Mouse (Mus musculus) mesoderm, embryonic 11.5 days (tissue): Measurements from ENCODE around the gene Slc17a3.

ENCODE experiments used
- DNase-seq: peaks from one replicate; pipeline ENCODE4 v3.0.0-alpha.2; 2012; ENCODE audit warnings: low read depth, low spot score

Gene Slc17a3

GRCm38 (mm10) chr13:23839308-23839707 lies at the start of gene Slc17a3:
Gene Slc17a3, plus strand, starts transcription at chr13:23839434.
- no peak for DNase-seq

- DNase-seq, result peak; percentile 66
Measured at GRCm38 (mm10) chr13:23792520-23792919, 46.7 kb upstream of the Slc17a3 start.

DNA sequence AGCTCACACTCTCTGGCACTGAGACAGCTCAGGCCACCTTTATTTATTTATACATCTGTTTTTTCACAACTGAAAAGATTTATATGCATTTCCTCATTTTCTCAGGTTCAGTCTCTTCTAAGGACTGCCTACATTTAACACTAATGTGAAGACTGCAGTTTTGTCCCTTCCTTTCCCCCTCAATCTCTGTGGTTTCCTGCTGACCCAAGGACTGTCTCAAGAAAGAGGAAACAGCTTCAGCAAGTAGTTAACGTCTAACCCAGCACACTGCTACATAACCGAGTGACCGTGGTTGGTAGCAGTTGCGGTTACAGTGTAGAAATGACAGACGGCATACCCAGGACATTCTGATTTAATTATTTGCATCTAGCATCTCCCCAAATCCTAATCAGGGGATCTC lies 39.8 kb upstream of the Slc17a3 start:
- no peak for DNase-seq

- DNase-seq, result no peak
Measured at GRCm38 (mm10) chr13:23804532-23804931, 34.7 kb upstream of the Slc17a3 start.

DNA sequence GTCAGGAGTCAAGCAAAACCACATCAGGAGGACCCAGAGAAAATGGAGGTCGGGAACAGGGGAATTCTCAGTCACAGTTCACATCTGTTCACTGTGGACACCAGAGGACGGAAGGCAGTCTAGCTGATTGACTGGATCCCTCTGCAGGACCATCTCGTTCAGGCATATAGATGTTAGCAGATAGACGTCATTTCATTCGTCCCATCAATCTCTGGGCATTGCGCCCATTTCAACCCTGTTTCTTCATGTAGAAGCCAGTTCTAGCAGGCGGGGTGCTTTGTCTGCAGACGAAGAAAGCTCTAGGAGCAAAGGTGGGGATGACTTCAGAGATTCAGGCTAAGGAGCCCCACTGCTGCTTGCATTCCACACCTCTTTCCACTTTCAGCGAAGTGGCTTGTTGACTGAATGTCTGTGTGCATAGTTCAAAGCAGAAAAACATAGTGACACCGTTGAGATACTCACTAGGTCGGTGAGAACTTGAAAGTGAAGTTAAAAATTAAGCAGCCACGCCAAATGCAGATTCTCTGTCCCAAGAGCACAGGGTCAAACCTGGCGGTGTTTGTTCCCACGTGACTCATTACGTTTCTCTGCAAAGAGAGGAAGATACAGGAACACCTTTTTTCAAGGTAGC lies 32.7 kb upstream of the Slc17a3 start, which contains the start of gene Slc17a2:
Gene Slc17a2 (plus strand): TSS at position 572 of the 631 bp plus-strand sequence.
- DNase-seq, result no peak

- DNase-seq, result no peak
Measured at GRCm38 (mm10) chr13:23816148-23816547, 23.1 kb upstream of the Slc17a3 start.

GRCm38 (mm10) chr13:23820179-23820940 lies 18.9 kb upstream of the Slc17a3 start:
- no peak for DNase-seq

GRCm38 (mm10) chr13:23822213-23822612 lies 17.0 kb upstream of the Slc17a3 start:
- no peak for DNase-seq

- no peak for DNase-seq
Measured at GRCm38 (mm10) chr13:23826606-23827005, 12.6 kb upstream of the Slc17a3 start.

- DNase-seq, result peak; percentile 59
Measured at GRCm38 (mm10) chr13:23833053-23833452, 6.2 kb upstream of the Slc17a3 start.

DNA sequence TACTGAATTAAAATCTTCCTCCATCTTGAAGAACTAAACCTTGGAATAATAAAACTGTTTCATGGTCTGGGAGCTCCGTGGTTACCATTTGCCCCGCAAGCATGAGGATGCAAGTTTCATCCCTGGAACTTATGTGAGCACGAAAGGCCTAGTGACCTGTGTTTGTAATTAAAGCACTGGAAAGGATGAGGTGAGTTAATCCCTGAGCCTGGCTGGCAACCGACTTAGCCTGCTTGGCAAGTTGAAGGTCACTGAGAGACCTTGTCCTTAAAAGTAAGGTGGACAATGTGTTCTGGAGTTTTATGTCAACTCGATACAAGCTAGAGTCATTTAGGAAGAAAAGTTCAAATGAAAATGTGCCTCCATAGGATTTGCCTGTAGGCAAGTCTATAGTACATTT lies 4.4 kb upstream of the Slc17a3 start:
- DNase-seq, result no peak

DNA sequence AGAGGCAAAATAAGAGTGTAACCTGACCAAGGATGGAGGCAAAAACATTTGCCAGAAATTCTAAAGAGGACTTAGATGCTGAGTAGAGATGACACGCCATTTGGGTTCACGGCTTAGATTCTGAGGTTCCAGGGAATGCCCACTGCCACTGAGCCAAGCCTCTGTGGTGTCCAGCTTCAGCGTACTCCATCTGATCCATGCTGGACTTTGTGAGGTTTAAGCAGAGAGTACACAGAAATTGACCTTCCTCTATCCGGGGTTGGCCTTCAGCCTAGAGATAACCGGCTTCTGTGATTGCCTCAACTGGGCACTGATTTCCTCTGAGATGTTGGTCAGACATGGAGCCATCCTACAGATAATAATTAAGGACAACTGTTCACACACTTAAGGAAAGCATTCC lies 2.6 kb upstream of the Slc17a3 start:
- no peak for DNase-seq

GRCm38 (mm10) chr13:23845851-23846250 lies 6.6 kb downstream of the Slc17a3 start:
- no peak for DNase-seq

DNA sequence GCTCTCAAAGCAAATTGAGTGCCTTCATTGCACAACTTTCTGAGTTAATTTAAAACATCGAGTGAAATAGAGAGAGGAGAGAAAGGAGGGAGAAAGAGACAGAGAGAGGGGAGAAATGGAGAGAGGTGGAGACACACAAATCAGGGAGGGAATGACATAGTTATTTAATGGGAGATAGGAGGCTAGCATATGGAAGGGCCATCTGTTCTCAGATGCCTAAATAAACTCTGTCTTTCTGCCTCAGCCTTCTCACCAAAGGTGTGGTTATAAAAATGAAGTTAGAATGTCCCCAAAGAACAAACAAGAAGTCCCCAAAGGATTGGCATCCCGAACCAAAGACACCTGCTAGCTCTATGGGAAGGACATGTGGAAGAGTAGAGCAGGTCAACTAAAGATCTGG lies 10.1 kb downstream of the Slc17a3 start:
- no peak for DNase-seq

DNA sequence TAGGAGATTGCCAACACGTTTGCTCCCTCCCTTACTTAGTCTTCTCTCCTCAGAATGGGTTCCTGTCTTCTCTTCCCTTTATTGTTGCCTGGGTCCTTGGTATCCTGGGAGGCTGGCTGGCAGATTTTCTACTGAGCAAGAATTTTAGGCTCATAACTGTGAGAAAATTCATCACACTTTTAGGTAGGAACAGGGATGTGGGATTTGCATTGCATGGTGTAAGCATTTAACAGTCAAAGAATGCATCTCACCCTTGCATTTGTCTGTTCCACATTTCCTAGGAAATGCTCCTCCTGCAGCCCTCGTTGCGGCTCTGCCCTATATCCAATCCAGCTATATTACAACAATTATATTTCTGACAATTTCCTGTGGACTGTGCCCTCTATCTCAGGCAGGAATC lies 17.2 kb downstream of the Slc17a3 start:
- no peak for DNase-seq

DNA sequence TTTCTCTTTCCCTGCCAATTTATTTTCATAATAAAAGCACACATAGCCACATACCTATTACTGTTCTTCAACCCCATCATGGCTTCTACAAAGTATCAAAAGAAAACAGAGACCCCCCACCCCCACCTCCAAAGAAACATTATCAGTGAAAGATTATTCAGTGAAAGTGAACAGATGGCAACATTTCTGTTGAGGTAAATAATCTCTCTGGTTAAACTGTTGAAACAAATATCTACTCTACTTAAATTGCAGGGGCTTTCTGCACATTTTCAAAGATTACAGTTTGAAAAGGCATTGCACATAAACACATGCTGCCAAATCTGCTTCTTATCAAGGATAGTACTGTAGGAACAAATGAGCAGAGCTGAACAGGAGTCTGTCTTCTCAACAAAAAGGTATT lies 22.6 kb downstream of the Slc17a3 start:
- DNase-seq, result no peak

DNA sequence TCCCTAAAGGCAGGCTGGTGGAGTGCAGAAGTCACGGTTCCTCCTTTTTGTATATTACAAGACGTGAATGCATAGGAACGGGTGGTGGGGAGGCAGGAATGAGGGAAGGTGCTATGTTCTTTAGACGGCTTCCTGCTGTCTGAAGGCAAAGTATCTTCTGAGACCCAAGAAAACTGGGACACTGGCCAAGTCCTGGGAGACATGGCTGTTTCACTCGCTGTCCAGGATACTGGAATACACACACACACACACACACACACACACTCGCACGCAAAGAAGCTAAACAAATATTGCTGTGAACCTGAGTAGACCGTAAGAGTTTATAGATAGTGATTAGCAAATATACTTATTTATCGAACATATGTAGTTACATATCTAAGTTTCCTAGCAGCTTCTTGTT lies 25.5 kb downstream of the Slc17a3 start:
- DNase-seq, result no peak

GRCm38 (mm10) chr13:23866086-23866710 lies 27.0 kb downstream of the Slc17a3 start:
- DNase-seq, result no peak

DNA sequence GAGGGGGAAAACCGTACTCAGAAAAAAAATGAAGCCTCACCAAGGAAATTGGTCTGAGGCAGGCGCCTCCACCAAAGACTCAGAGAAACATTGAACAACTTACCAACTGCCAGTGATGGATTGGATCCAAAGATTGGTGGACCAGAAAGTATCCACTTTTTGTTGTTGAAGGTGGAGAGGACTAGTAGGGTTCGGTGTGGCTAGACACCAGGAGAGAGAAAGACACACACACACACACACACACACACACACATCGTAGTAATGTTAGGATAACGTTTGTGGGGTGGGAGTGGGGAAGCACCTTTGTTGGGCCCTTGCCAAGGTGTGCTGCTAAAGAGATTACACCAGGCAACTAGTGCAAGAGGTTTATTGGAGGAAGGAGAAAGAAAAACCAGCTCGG lies 27.8 kb downstream of the Slc17a3 start:
- DNase-seq, result no peak

- no peak for DNase-seq
Measured at GRCm38 (mm10) chr13:23867405-23867804, 28.2 kb downstream of the Slc17a3 start, which contains the start of gene Slc17a1. Gene Slc17a1, plus strand, starts transcription at chr13:23867750.

GRCm38 (mm10) chr13:23868790-23869533 lies 29.7 kb downstream of the Slc17a3 start:
- no peak for DNase-seq

DNA sequence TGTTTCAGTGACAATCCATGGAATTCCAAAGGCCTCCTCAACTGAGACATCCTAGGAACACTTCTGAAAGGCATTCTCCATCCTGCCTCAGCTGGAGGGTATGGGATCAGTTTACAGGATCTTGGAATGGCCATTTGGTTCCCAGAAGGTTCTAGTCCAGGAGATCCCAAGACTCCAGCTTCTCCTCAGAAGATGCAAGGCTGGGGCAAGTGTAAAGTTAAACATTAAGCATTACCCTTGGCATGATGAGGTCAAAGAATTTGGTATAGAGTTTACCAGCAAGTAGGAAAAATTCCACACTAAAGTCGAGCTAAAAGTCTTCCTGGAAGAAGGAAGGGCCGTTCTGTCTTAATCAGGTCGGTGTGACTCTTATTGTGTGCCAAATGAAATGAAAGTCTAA lies 30.8 kb downstream of the Slc17a3 start:
- no peak for DNase-seq
